Mouse (Mus musculus) lung, postnatal 0 days (tissue): ENCODE measurements around the gene Tenm3. TPM values are rescaled to one million over a fixed set of nuclear protein-coding genes. Genes with fewer than 3 reads are reported as not detected.
A peak's percentile ranks its signal among the peaks of the same experiment; 100 is the strongest.

ENCODE experiments used
- ATAC-seq: fragments of 200-750 bp; cut with Nextera tagmentation; 2 replicates; pipeline ENCODE4 v1.8.0; 2017; ENCODE audit warnings: moderate library complexity
- DNase-seq: peaks from one replicate; pipeline ENCODE4 v3.0.0-alpha.2; 2016; ENCODE audit warnings: low spot score
- H3K27ac ChIP-seq: fragments of 300-500 bp; sonication (generic); 2 replicates; pipeline ENCODE4 v1.5.1; 2014; ENCODE audit warnings: antibody characterized with exemption, mild to moderate bottlenecking, low read length, mixed read lengths
- H3K27me3 ChIP-seq: fragments of 300-500 bp; sonication (generic); replicated peaks from 2 replicates; pipeline ENCODE4 v1.6.1; 2014; ENCODE audit warnings: low read length, mixed read lengths; ENCODE audit not compliant: insufficient read depth
- H3K36me3 ChIP-seq: fragments of 300-500 bp; sonication (generic); 2 replicates; pipeline ENCODE4 v1.6.1; 2014; ENCODE audit warnings: low read length, mixed read lengths; ENCODE audit not compliant: insufficient read depth
- H3K4me1 ChIP-seq: fragments of 300-500 bp; sonication (generic); 2 replicates; pipeline ENCODE4 v1.6.1; 2014; ENCODE audit warnings: antibody characterized with exemption, low read depth, low read length, mixed read lengths; ENCODE audit not compliant: insufficient read depth
- H3K4me2 ChIP-seq: fragments of 300-500 bp; sonication (generic); replicated peaks from 2 replicates; pipeline ENCODE4 v1.6.1; 2014; ENCODE audit warnings: low read depth, mild to moderate bottlenecking, low read length, moderate library complexity, mixed read lengths
- H3K4me3 ChIP-seq: fragments of 300-500 bp; sonication (generic); 2 replicates; pipeline ENCODE4 v1.5.1; 2014; ENCODE audit warnings: low read depth, low read length
- H3K9ac ChIP-seq: fragments of 300-500 bp; sonication (generic); replicated peaks from 2 replicates; pipeline ENCODE4 v1.6.1; 2014; ENCODE audit warnings: low read depth, mild to moderate bottlenecking
- H3K9me3 ChIP-seq: fragments of 300-500 bp; sonication (generic); 2 replicates; pipeline ENCODE4 v1.6.1; 2016; ENCODE audit warnings: low read length, mixed read lengths
- CTCF ChIP-seq: IDR thresholded peaks from 2 replicates; pipeline ENCODE4 v1.5.1; 2016; ENCODE audit warnings: antibody characterized with exemption, mild to moderate bottlenecking
- EP300 ChIP-seq: IDR thresholded peaks from 2 replicates; pipeline ENCODE4 v1.6.1; 2016; ENCODE audit warnings: antibody characterized with exemption, mild to moderate bottlenecking, control low read depth
- WGBS: fragments of 180-500 bp; shearing (Covaris S2); extraction: QIAGEN DNeasy Blood & Tissue Kit; methylation state at CpG from one replicate; pipeline ENCODE4 v1.1.7; 2014; 5-methylcytosine and 5-hydroxymethylcytosine counted together
- polyA plus RNA-seq: library from polyadenylated mRNA; unstranded; fragments of >200 nt; fragmentation: Nextera tagmentation; extraction: Ambion mirVana; gene quantifications from 2 replicates; pipeline ENCODE4 v1.2.1, GENCODE M21; 2015

The Tenm3 gene
- polyA plus RNA-seq, 1 experiment from 2014 or later, result 0.78 TPM

DNA sequence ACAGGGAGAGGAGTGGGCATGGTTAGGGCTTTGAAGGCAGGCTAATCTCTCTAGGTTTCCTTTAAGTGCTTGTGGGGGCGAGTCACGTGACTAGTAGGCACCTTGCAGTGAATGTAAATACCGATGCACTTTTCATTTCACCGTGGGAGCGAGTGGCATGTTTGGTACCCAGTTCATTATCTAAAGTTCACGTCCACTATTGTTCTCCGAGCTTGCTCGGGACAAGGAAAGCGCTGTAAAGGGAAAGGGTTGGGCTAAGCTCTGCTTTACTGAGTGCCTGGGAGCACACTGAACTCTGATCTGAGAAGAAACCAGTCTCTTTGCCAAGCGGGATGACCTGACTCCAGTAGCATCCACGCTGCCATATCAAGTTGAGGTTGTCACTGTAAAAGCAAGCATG, 619.0 kb downstream of the Tenm3 start:
- no peak overlapping the region for H3K9ac ChIP-seq
- no peak for TF ChIP-seq EP300
- TF ChIP-seq CTCF, result no peak
- no peaks in the 10 kb centered on the region for H3K9me3 ChIP-seq
- H3K4me3 ChIP-seq, result no peak overlapping the region
- WGBS, result 38% methylated on average over 11 of the region's 11 CpGs
- DNase-seq, result no peak
- H3K27me3 ChIP-seq, result no peaks in the 10 kb centered on the region
- no peaks in the 10 kb centered on the region for H3K4me1 ChIP-seq
- no peak overlapping the region for H3K4me2 ChIP-seq
- H3K27ac ChIP-seq, result no peak overlapping the region
- H3K36me3 ChIP-seq, result no peaks in the 10 kb centered on the region
- ATAC-seq, result no peak

DNA sequence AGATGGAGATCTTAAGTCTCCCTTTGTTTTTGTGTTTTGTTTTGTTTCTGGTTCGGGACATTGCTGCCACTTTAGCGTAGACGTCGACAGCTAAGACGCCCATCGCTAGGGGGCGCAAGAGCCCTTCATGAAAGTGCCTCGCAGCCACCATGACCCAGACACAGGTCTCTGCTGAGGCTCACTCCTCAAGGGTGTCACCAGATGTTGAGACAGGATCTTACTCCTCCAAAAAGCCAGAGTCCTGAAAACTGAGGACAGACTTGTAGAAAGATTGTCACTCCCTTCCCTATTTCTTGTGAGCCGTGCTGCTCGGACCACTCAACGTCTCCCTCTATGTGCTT, 621.4 kb downstream of the Tenm3 start:
- H3K27me3 ChIP-seq, result no peaks in the 10 kb centered on the region
- H3K4me3 ChIP-seq, result peak overlapping the region; percentile 19; the same call in 1 of the 2 replicates
- H3K27ac ChIP-seq, result no peak overlapping the region
- H3K36me3 ChIP-seq, result no peaks in the 10 kb centered on the region
- no peaks in the 10 kb centered on the region for H3K4me1 ChIP-seq
- WGBS, result 11% methylated on average over 11 of the region's 11 CpGs
- DNase-seq (peak; percentile 86), ATAC-seq (peak; percentile 70)
- TF ChIP-seq EP300 (no peak), CTCF (peak; percentile 96)
- peak overlapping the region; percentile 37 for H3K9ac ChIP-seq
- peak overlapping the region; percentile 56 for H3K4me2 ChIP-seq
- H3K9me3 ChIP-seq, result no peaks in the 10 kb centered on the region

DNA sequence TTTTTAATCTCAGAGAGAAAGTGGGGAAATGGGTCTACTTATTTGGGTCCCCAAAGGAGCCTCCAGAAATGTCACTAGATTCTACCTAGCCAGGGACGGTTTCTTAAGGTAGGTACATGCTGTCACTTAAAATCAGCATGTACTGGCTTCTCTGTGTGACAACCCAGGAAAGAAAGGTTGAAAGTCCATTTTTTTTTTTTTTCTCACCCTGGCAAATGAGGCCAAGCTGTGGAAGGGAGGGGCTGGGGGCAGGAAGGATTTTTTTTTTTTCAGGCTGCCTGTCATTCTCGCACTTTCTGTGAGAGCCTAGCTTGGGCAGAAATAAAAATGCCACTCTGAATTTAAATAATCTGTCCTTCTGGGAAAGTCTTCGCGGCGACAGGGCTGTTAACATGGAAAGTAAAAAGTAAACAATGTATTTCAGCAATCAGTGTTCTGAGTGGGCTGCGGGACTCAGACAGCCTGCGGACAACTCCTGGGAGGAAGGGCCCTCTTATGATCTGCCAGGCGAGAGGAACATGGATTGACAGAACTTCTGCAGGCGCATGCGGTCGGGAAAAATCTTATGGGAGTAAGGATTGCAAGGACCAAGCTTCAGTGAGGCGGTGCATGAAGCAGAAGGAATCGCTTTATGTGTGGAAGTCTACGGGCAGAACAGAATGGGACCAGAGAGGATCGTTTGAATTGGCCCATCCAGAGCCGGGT, 621.9 kb downstream of the Tenm3 start:
- H3K9ac ChIP-seq, result peak overlapping the region; percentile 37
- no peak for DNase-seq
- no peaks in the 10 kb centered on the region for H3K36me3 ChIP-seq
- TF ChIP-seq CTCF, result no peak
- TF ChIP-seq EP300, result no peak
- H3K9me3 ChIP-seq, result no peaks in the 10 kb centered on the region
- 8% methylated on average over 16 of the region's 16 CpGs for WGBS
- no peak overlapping the region for H3K27ac ChIP-seq
- H3K4me1 ChIP-seq, result no peaks in the 10 kb centered on the region
- H3K4me3 ChIP-seq, result peak overlapping the region; percentile 19; the same call in 1 of the 2 replicates
- H3K27me3 ChIP-seq, result no peaks in the 10 kb centered on the region
- peak; percentile 26; the same call in 1 of the 2 replicates for ATAC-seq
- H3K4me2 ChIP-seq, result peak overlapping the region; percentile 56

DNA sequence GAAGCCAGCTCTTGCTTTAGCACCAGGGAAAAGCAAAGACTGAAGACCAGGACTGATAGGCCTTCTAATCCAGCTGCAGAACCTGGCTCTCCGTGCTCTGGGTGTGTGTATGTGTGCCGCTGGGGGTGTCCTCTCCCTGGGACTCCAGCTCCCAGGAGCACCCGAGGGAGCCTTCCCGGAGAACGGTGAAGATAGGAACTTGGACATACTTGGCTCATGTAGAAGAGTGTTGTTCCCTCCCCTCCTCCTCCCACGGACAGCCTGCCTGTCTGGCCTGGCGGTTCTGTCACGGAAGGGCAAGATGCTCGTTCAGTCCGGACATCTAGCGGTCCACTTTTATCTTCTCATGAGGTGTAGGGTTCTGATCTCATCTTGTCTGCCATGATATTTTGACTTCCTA, 622.4 kb downstream of the Tenm3 start:
- H3K4me3 ChIP-seq, result no peak overlapping the region
- WGBS, result 72% methylated on average over 11 of the region's 11 CpGs
- H3K36me3 ChIP-seq, result no peaks in the 10 kb centered on the region
- DNase-seq (no peak), ATAC-seq (no peak)
- H3K27me3 ChIP-seq, result no peaks in the 10 kb centered on the region
- no peaks in the 10 kb centered on the region for H3K9me3 ChIP-seq
- no peaks in the 10 kb centered on the region for H3K4me1 ChIP-seq
- H3K9ac ChIP-seq, result no peak overlapping the region
- no peak for TF ChIP-seq EP300
- TF ChIP-seq CTCF, result no peak
- H3K4me2 ChIP-seq, result no peak overlapping the region
- H3K27ac ChIP-seq, result no peak overlapping the region

DNA sequence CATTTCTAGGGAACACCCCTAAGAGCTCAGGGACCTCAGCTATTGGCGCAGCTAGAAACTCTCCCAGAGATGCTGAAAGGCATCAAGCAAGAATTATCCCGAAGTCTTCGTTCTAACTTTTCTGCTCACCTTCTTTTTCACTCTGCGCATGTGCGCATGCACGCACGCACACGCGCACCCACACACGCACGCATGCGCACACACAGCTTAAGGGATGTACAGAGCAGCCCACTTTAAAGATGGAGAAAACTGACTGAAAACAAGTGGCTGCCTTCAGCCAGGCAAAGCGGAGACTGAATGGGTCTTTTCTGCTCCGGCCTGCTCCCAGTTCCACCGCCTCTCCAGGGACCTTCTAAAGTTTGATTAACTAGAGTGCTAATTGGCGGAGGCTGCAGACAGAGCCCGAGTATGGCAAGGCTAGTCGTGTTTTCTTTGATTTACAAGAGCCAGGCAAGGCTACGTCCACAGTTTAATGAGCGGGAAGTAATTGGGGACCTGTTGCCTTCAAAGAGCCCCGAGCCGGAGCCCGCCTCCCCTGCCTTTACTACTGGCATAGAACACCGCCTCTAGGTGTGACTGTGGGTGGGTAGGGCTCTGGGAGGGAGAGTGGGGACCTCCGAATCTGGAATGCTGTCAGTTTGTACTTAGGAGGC, 623.1 kb downstream of the Tenm3 start:
- Histone ChIP-seq H3K4me3 (no peak overlapping the region), H3K36me3 (no peaks in the 10 kb centered on the region), H3K9me3 (no peaks in the 10 kb centered on the region), H3K4me1 (no peaks in the 10 kb centered on the region), H3K4me2 (no peak overlapping the region), H3K27me3 (no peaks in the 10 kb centered on the region), H3K9ac (no peak overlapping the region), H3K27ac (no peak overlapping the region)
- WGBS, result 84% methylated on average over 25 of the region's 25 CpGs
- DNase-seq (no peak), ATAC-seq (no peak)
- no peak for TF ChIP-seq EP300
- TF ChIP-seq CTCF, result no peak

DNA sequence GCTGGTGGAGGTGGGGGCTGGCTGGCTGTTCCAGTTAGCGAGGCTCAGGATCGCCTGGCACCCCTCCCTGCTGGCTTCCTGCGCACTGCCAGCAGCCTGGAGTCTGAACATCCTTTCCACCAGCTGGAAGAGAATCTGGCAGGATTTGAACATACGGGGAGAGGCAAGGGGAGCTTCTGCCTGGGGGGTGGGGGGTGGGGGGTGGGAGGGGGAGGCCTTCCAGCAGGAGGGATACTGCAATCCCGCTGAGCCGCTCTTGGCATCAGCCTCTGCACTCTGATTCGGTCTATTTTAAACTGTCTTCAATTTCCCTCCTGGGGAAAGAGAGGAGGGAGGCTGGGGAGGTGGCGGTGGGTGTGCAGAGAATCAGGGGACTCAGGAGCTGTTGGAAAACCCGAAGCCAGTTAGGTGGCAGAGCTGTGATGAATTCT, 628.7 kb downstream of the Tenm3 start:
- Histone ChIP-seq H3K27me3 (no peaks in the 10 kb centered on the region), H3K4me2 (no peak overlapping the region), H3K9me3 (no peaks in the 10 kb centered on the region), H3K36me3 (no peaks in the 10 kb centered on the region), H3K27ac (no peak overlapping the region), H3K4me1 (no peaks in the 10 kb centered on the region), H3K9ac (no peak overlapping the region), H3K4me3 (no peak overlapping the region)
- TF ChIP-seq CTCF (no peak), EP300 (no peak)
- ATAC-seq, result no peak
- 49% methylated on average over 9 of the region's 9 CpGs for WGBS
- DNase-seq, result no peak
